Mouse (Mus musculus) hindbrain, postnatal 0 days (tissue): ENCODE measurements at regions not wholly inside any gene's neighbourhood (a gene's known extent, or its start where the extent isn't known, plus 50 kb on each side); places are given as distances from the start of the nearest gene placed in this dataset.
"Not testable (repeated sequence)": the region's sequence is repeated elsewhere in the genome, so short reads cannot be mapped to it uniquely, and the experiment has no call there.

Source experiments
- ATAC-seq: fragments of 200-750 bp; cut with Nextera tagmentation; 2 replicates; pipeline ENCODE4 v1.8.0; 2017; ENCODE audit warnings: mild to moderate bottlenecking, moderate TSS enrichment, moderate library complexity
- DNase-seq: peaks from one replicate; pipeline ENCODE4 v3.0.0-alpha.2; 2015; ENCODE audit warnings: low spot score
- H3K27ac ChIP-seq: fragments of 300-500 bp; sonication (generic); 2 replicates; pipeline ENCODE4 v1.5.1; 2014; ENCODE audit warnings: mild to moderate bottlenecking
- H3K27me3 ChIP-seq: fragments of 300-500 bp; sonication (generic); 2 replicates; pipeline ENCODE4 v1.6.1; 2014; ENCODE audit warnings: low read length, mixed read lengths; ENCODE audit not compliant: insufficient read depth
- H3K36me3 ChIP-seq: fragments of 300-500 bp; sonication (generic); 2 replicates; pipeline ENCODE4 v1.6.1; 2014; ENCODE audit warnings: low read length, mixed read lengths; ENCODE audit not compliant: insufficient read depth
- H3K4me1 ChIP-seq: fragments of 300-500 bp; sonication (generic); 2 replicates; pipeline ENCODE4 v1.6.1; 2014; ENCODE audit warnings: antibody characterized with exemption, low read length, mixed read lengths; ENCODE audit not compliant: insufficient read depth
- H3K4me2 ChIP-seq: fragments of 300-500 bp; sonication (generic); 2 replicates; pipeline ENCODE4 v1.6.1; 2014; ENCODE audit warnings: low read depth, mild to moderate bottlenecking, low read length, moderate library complexity, mixed read lengths
- H3K4me3 ChIP-seq: fragments of 300-500 bp; sonication (generic); 2 replicates; pipeline ENCODE4 v1.5.1; 2014; ENCODE audit warnings: low read length
- H3K9ac ChIP-seq: fragments of 300-500 bp; sonication (generic); replicated peaks from 2 replicates; pipeline ENCODE4 v1.6.1; 2014; ENCODE audit warnings: mild to moderate bottlenecking, low read length, moderate library complexity, mixed read lengths
- H3K9me3 ChIP-seq: fragments of 300-500 bp; sonication (generic); 2 replicates; pipeline ENCODE4 v1.6.1; 2016; ENCODE audit warnings: low read length, mixed read lengths
- CTCF ChIP-seq: IDR thresholded peaks from 2 replicates; pipeline ENCODE4 v1.5.1; 2016; ENCODE audit warnings: antibody characterized with exemption, control low read depth, low read depth
- WGBS: fragments of 180-500 bp; shearing (Covaris S2); extraction: QIAGEN DNeasy Blood & Tissue Kit; methylation state at CpG from one replicate; pipeline ENCODE4 v1.1.7; 2014; 5-methylcytosine and 5-hydroxymethylcytosine counted together

DNA sequence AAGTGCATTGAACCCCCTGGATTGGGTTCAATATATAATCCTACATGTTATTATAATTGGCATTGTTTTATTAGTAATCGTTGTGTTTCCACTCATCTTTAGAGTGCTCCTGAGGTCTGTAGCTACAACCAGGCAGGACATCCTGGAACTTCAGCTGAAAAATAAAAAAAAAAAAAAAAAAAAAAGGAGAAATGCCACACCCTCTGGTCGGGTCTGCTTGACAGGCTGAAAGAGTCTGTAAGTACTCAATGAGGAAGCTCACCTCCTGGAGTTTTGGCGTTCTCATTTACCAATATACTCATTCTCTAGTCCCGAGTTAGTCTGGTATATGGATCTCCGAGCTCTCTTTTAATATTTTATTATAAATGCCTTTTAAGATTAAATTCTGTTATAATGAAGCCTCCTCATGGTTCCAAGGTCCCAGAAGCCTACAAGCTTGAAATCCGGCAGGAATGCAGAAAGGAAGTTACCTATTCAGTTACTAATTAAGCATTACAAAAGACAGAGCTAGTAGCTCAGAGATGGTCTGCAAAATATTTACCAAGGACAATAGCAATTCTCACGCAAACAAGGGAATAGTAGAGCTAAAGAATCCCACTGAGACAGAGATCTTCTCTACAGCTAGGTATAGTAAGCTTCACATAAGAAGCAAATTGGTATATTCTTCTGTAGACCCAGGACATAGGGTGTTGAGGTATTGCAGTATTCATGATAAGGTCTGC, 745.7 kb upstream of the Gm5150 start:
- Histone ChIP-seq H3K27me3 (no peaks in the 10 kb centered on the region), H3K9me3 (peaks cover 3% of the 10 kb centered on the region; the same call in 1 of the 2 replicates), H3K36me3 (no peaks in the 10 kb centered on the region), H3K27ac (no peak overlapping the region), H3K9ac (no peak overlapping the region), H3K4me1 (no peaks in the 10 kb centered on the region), H3K4me2 (no peak overlapping the region), H3K4me3 (no peak overlapping the region)
- no peak for DNase-seq
- no peak for TF ChIP-seq CTCF
- WGBS, result 76% methylated on average over 7 of the region's 7 CpGs
- no peak for ATAC-seq

GRCm38 (mm10) chr3:16733936-16734330, 727.7 kb upstream of the Gm5150 start:
- H3K4me2 ChIP-seq, result no peak overlapping the region
- H3K9ac ChIP-seq, result no peak overlapping the region
- WGBS, result 28% methylated on average over 5 of the region's 5 CpGs
- TF ChIP-seq CTCF, result no peak
- no peaks in the 10 kb centered on the region for H3K9me3 ChIP-seq
- H3K4me1 ChIP-seq, result no peaks in the 10 kb centered on the region
- no peak for ATAC-seq
- H3K27me3 ChIP-seq, result no peaks in the 10 kb centered on the region
- H3K27ac ChIP-seq, result no peak overlapping the region
- no peak for DNase-seq
- H3K4me3 ChIP-seq, result no peak overlapping the region
- H3K36me3 ChIP-seq, result no peaks in the 10 kb centered on the region

GRCm38 (mm10) chr3:16733295-16733935, 727.2 kb upstream of the Gm5150 start:
- H3K4me3 ChIP-seq, result no peak overlapping the region
- WGBS, result 42% methylated on average over 2 of the region's 2 CpGs
- ATAC-seq (peak; percentile 29; the same call in 1 of the 2 replicates), DNase-seq (peak; percentile 25)
- H3K36me3 ChIP-seq, result no peaks in the 10 kb centered on the region
- no peaks in the 10 kb centered on the region for H3K27me3 ChIP-seq
- no peak overlapping the region for H3K27ac ChIP-seq
- H3K9me3 ChIP-seq, result no peaks in the 10 kb centered on the region
- no peak overlapping the region for H3K9ac ChIP-seq
- H3K4me1 ChIP-seq, result no peaks in the 10 kb centered on the region
- TF ChIP-seq CTCF, result no peak
- H3K4me2 ChIP-seq, result no peak overlapping the region

GRCm38 (mm10) chr3:16724371-16725100, 718.3 kb upstream of the Gm5150 start:
- not testable (repeated sequence) for H3K4me3 ChIP-seq, H3K4me1 ChIP-seq, ATAC-seq, H3K27me3 ChIP-seq, H3K27ac ChIP-seq, H3K36me3 ChIP-seq, DNase-seq, H3K9ac ChIP-seq, H3K9me3 ChIP-seq, H3K4me2 ChIP-seq
- WGBS, result 92% methylated on average over 6 of the region's 6 CpGs

DNA sequence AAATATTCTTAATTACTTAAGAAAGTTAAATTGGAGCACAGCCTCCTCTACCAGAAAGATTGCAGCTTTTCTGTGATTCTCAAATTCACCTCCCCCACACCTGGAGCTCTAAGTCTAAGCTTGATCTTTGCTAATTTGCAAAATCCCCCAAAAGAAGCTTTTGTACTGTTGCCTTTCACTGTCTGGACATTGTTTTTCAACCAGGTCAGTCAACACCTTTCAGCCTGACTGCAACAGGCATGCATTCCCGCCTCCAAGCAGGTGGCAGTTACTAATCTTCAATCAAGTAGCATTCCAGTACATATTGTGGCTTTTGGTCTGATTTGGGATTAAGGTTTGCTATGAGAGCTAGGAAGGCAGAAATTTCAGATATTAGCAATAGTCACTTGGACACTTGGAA, 717.4 kb upstream of the Gm5150 start:
- H3K4me3 ChIP-seq, result no peak overlapping the region
- no peaks in the 10 kb centered on the region for H3K36me3 ChIP-seq
- H3K4me1 ChIP-seq, result no peaks in the 10 kb centered on the region
- no peak for ATAC-seq
- no peak overlapping the region for H3K27ac ChIP-seq
- no peak overlapping the region for H3K9ac ChIP-seq
- no peak for DNase-seq
- H3K9me3 ChIP-seq, result no peaks in the 10 kb centered on the region
- H3K27me3 ChIP-seq, result no peaks in the 10 kb centered on the region
- H3K4me2 ChIP-seq, result no peak overlapping the region
- WGBS, result 85% methylated on average over 1 of the region's 1 CpGs
- no peak for TF ChIP-seq CTCF

- H3K36me3 ChIP-seq, result no peaks in the 10 kb centered on the region
- TF ChIP-seq CTCF, result no peak
- no peak overlapping the region for H3K27ac ChIP-seq
- H3K27me3 ChIP-seq, result no peaks in the 10 kb centered on the region
- H3K4me1 ChIP-seq, result no peaks in the 10 kb centered on the region
- peak; percentile 60 for DNase-seq
- 31% methylated on average over 1 of the region's 1 CpGs for WGBS
- H3K9me3 ChIP-seq, result no peaks in the 10 kb centered on the region
- no peak overlapping the region for H3K4me3 ChIP-seq
- H3K4me2 ChIP-seq, result no peak overlapping the region
- ATAC-seq, result peak; percentile 67
- no peak overlapping the region for H3K9ac ChIP-seq
Measured at GRCm38 (mm10) chr3:16690955-16691354, 684.7 kb upstream of the Gm5150 start.
